Mouse (Mus musculus) stomach, postnatal 0 days (tissue): ENCODE measurements around the gene Pxn.

Experiments
- CTCF ChIP-seq: IDR thresholded peaks from 2 replicates; pipeline ENCODE4 v1.5.1; 2016; ENCODE audit warnings: antibody characterized with exemption, low read depth, mild to moderate bottlenecking, moderate library complexity
- EP300 ChIP-seq: optimal IDR thresholded peaks from 2 replicates; pipeline ENCODE3; 2016; ENCODE audit warnings: antibody characterized with exemption

DNA sequence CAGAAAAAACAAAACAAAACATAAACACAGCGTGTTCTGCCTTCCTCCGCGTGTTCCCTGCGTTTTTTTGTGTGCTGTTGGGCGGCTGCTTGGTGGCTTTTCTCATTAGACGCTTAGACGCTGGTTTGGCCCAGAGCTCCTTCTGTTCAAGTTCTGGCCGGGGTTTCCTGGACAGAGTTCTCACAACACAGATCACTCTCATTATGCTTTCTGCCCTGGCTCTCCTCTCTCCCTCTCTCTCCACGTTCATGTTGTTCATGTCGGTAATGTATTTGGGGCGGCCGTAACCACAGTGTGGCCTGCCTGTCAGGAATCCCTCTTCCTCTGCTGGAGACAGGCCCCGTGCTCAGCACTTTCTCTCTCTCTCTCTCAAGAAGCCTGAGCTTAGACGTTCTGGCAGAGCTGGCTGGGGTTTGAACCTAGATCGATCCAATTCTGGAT is 2.9 kb downstream of the Pxn start:
- TF ChIP-seq CTCF (no peak), EP300 (no peak)
